Mouse (Mus musculus): ENCODE results near the gene Zfp518a.

Gene Zfp518a

DNA sequence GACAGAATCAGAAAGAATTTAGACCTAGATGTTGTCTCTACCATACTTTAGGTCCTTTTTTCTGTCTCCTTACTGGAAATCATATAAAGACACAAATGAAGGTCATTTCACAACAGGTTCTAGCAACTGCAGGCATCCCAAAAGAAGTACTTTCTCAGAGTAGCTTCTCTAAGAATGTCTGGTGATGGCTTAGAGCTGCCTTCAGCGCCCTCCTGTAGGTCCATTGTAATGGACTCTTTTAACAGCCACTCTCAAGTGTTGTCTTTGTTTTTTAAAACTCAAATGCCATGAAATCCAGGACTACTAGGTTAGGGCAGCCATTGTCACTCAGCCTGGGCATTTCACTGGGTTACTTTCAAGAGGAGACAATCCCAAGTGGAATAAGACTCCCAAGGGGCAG lies 64.5 kb downstream of the Zfp518a start:
- ChIA-PET CTCF (interaction anchor here (0.5 to 1.4 kb wide), 5 partner anchors 54 to 523 kb away, joined by 3 to 8 read pairs (median 5); no protein-coding TSS in a partner anchor), POLR2A (interaction anchor here in 3 of 4 experiments (0.6 to 1.7 kb wide), 11 partner anchors 10 to 64 kb away, joined by 3 to 7 read pairs (median 4); partner anchors contain the start of gene Zfp518a (in 1 of the 3))

DNA sequence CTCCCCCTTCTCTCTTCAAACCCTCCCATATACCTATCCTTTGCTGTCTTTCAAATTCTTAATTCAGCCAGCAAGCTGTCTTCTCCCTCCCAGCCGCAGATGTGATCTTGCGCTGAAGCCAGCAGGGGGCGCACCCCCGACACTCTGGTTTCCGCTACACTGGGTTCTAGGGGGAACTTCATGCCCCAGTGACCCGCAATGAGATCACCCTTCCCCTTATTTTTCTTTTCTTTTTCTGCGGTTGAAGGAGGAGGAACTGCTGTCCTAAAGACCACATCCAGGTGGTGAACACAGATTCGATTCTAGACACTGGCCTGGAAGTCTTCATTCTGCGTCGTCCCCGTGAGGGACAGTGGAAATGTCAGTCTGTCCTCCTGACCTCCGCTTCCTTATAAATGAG lies 68.5 kb downstream of the Zfp518a start:
- CTCF ChIA-PET: interaction anchor here (0.5 to 3.2 kb wide), 20 partner anchors 9 to 490 kb away, joined by 3 to 30 read pairs (median 4); no protein-coding TSS in a partner anchor
- POLR2A ChIA-PET: interaction anchor here in 2 of 4 experiments (1.4 to 2.8 kb wide), 3 partner anchors 27 to 31 kb away, joined by 3 to 16 read pairs (median 6); partner anchors contain the start of gene Blnk (in 1 of the 2)

GRCm38 (mm10) chr19:40964367-40964891 lies 69.9 kb downstream of the Zfp518a start:
- ChIA-PET CTCF (interaction anchor here (0.6 to 3.2 kb wide), 7 partner anchors 12 to 52 kb away, joined by 3 to 30 read pairs (median 3); no protein-coding TSS in a partner anchor), POLR2A (interaction anchor here in 1 of 4 experiments (0.8 to 0.9 kb wide), 2 partner anchors 18 to 30 kb away, joined by 3 read pairs; partner anchors contain the start of gene Blnk)

DNA sequence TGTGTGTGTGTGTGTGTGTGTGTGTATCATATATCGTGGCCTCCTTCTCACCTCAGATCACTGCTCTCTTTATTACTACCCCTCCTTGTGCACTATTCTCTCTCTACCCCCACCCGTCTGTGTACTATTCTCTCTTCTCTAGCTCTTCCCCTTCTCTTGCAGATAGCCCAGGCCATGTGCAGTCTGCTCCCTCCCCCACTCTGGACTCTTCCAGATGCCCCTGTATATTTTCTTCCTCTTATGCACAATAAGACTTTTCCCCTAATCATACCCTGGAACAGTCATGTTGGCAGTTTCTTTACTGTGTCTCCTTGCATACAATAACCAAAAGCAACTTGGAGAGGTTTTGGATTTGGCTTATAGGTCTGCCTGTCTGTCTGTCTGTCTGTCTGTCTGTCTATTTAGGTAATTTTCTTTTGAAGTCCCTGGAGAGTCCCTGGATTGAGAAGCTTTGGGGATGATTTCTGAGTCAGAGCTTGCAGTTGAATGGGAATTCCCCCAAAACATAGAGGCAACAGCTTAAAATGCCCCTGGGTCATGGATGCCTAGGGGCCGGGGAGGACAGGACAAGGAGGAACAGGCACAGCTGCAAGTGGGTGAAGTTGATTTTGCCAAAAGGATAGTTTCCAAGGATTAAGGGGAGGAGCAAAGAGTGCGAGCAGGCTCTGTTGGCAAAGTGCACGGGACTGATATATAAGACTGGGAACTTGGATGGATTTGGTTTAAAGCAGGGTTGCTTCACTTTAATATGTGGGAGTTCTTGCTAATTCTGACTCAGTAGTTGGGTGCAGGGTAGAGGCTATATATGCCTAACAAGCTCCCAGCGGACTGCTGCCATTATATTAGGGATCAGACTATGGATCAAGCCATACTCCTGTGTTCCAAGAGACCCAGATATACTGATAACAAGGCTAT lies 70.7 kb downstream of the Zfp518a start:
- ChIA-PET CTCF (interaction anchor here in 2 of 4 experiments (1.6 to 3.2 kb wide), 2 partner anchors 51 kb away, joined by 3 to 30 read pairs; no protein-coding TSS in a partner anchor), POLR2A (no interaction called here)

Measured in embryonic stem cell, embryonic (primary cell).